Mouse (Mus musculus): ENCODE results near the gene Ssmem1. TPM values are rescaled to one million over a fixed set of nuclear protein-coding genes. Genes with fewer than 3 reads are reported as not detected.
A peak's percentile ranks its signal among the peaks of the same experiment; 100 is the strongest.

Ssmem1 gene
- polyA plus RNA-seq, 1 experiment from 2014 or later: not detected

GRCm38 (mm10) chr6:30547656-30548306 lies 38.1 kb downstream of the Ssmem1 start:
- Histone ChIP-seq H3K27ac (ENCODE audit: low read length) (peak overlapping the region; percentile 83), H3K27me3 (ENCODE audit: control insufficient read depth, insufficient read depth, low read length) (no peaks in the 10 kb centered on the region), H3K4me1 (ENCODE audit: control insufficient read depth, insufficient read depth, low read length) (peaks cover 24% of the 10 kb centered on the region), H3K36me3 (ENCODE audit: control insufficient read depth, insufficient read depth, low read length) (no peaks in the 10 kb centered on the region), H3K4me3 (ENCODE audit: low read depth, low read length) (no peak overlapping the region), H3K4me2 (replicated peaks; ENCODE audit: low read depth, low read length) (peak overlapping the region; percentile 39), H3K9ac (replicated peaks; ENCODE audit: low read depth, low read length) (no peak overlapping the region), H3K9me3 (ENCODE audit: control insufficient read depth, low read depth, low read length) (no peaks in the 10 kb centered on the region)
- 28% methylated on average over 9 of the region's 9 CpGs for WGBS
- no peak for ATAC-seq (ENCODE audit: insufficient number of reproducible peaks, insufficient read depth, low FRiP score, low read depth)

DNA sequence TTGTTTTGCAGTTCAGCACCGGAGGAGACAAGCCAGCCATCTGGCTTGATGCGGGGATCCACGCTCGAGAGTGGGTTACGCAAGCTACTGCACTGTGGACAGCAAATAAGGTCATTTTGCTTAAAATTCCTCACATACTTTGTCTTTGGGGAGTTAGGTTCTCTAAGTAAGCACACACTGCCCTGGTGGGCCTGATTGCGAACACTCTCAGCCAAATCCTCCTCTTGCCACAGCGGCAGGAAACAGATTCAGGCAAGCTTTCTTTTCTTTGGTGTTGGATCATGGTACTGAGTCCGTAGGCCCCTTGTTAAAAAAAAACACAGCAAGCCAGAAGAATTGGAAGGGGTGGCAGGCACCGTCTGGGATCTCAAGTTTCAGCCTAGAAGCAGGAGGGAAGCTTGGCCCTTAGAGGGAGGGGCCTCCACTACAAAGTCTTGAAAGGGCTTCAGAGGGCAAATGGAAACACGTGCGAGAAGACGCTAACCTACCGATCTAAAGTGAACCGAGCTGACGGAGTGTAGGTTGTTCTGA lies 39.6 kb downstream of the Ssmem1 start:
- Histone ChIP-seq H3K27me3 (ENCODE audit: control insufficient read depth, insufficient read depth, low read length) (no peaks in the 10 kb centered on the region), H3K9me3 (ENCODE audit: control insufficient read depth, low read depth, low read length) (no peaks in the 10 kb centered on the region), H3K4me3 (ENCODE audit: low read depth, low read length) (no peak overlapping the region), H3K4me1 (ENCODE audit: control insufficient read depth, insufficient read depth, low read length) (peaks cover 21% of the 10 kb centered on the region), H3K9ac (replicated peaks; ENCODE audit: low read depth, low read length) (no peak overlapping the region), H3K27ac (ENCODE audit: low read length) (peak overlapping the region; percentile 74; the same call in 1 of the 2 replicates), H3K36me3 (ENCODE audit: control insufficient read depth, insufficient read depth, low read length) (no peaks in the 10 kb centered on the region), H3K4me2 (replicated peaks; ENCODE audit: low read depth, low read length) (peak overlapping the region; percentile 12; the same call in 1 of the 2 replicates)
- no peak for ATAC-seq (ENCODE audit: insufficient number of reproducible peaks, insufficient read depth, low FRiP score, low read depth)
- WGBS: 12% methylated on average over 15 of the region's 15 CpGs

DNA sequence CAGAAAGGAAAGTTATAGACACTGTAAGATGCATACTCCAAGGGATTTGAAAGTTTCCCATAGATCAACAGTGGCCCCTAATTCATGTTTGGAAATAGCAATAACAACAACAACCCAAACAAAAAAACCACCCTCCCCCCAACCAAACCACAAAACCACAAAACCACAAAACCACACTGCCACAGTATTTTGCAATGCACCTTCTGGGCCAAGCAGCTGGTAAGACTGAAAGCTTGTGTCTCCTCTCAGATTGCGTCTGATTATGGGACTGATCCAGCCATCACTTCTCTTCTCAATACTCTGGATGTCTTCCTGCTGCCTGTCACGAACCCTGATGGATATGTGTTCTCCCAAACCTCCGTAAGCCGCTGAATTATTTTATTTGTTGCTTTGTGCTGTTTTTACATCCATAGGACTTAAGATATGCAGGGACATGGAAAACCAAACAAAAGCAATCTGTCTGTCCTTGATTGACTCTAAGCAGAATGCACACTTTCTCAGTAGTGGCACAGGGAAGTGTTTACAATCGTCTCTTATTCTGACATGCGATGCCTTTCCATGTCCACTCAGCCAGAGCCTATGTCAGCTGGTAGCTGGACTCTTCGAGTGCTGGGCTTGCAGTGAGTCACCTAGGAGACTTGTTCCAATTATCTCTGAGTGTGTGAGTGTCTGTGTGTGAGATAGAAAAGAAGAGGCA lies 41.0 kb downstream of the Ssmem1 start:
- Histone ChIP-seq H3K27ac (ENCODE audit: low read length) (no peak overlapping the region), H3K4me2 (replicated peaks; ENCODE audit: low read depth, low read length) (no peak overlapping the region), H3K27me3 (ENCODE audit: control insufficient read depth, insufficient read depth, low read length) (no peaks in the 10 kb centered on the region), H3K4me3 (ENCODE audit: low read depth, low read length) (no peak overlapping the region), H3K36me3 (ENCODE audit: control insufficient read depth, insufficient read depth, low read length) (no peaks in the 10 kb centered on the region), H3K9me3 (ENCODE audit: control insufficient read depth, low read depth, low read length) (no peaks in the 10 kb centered on the region), H3K9ac (replicated peaks; ENCODE audit: low read depth, low read length) (no peak overlapping the region), H3K4me1 (ENCODE audit: control insufficient read depth, insufficient read depth, low read length) (peaks cover 21% of the 10 kb centered on the region)
- 74% methylated on average over 7 of the region's 7 CpGs for WGBS
- no peak for ATAC-seq (ENCODE audit: insufficient number of reproducible peaks, insufficient read depth, low FRiP score, low read depth)

DNA sequence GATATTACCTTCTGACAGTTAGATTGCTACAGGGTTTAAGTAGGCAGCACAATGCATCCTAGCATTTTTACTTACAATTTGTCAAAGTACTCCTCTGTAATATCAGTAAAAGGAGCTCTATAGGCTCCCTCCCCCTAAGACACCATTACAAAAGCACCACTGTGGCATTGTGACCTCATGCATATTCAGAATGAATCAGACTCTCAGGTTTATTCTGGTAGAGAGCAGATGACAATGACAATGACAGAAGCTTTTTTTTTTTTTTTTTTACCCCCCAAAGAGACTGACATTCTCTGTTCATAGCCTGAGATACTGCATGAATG lies 41.5 kb downstream of the Ssmem1 start:
- no peak overlapping the region for H3K27ac ChIP-seq (ENCODE audit: low read length)

GRCm38 (mm10) chr6:30551644-30552580 lies 42.3 kb downstream of the Ssmem1 start:
- WGBS: 34% methylated on average over 23 of the region's 23 CpGs
- Histone ChIP-seq H3K9ac (replicated peaks; ENCODE audit: low read depth, low read length) (no peak overlapping the region), H3K4me3 (ENCODE audit: low read depth, low read length) (no peak overlapping the region), H3K4me1 (ENCODE audit: control insufficient read depth, insufficient read depth, low read length) (peaks cover 16% of the 10 kb centered on the region), H3K36me3 (ENCODE audit: control insufficient read depth, insufficient read depth, low read length) (no peaks in the 10 kb centered on the region), H3K27me3 (ENCODE audit: control insufficient read depth, insufficient read depth, low read length) (no peaks in the 10 kb centered on the region), H3K4me2 (replicated peaks; ENCODE audit: low read depth, low read length) (peak overlapping the region; percentile 19; the same call in 1 of the 2 replicates), H3K9me3 (ENCODE audit: control insufficient read depth, low read depth, low read length) (no peaks in the 10 kb centered on the region), H3K27ac (ENCODE audit: low read length) (peak overlapping the region; percentile 44; the same call in 1 of the 2 replicates)
- no peak for ATAC-seq (ENCODE audit: insufficient number of reproducible peaks, insufficient read depth, low FRiP score, low read depth)

More for the DNA sequence above, 41.5 kb downstream of the Ssmem1 start:
- H3K4me3 ChIP-seq (ENCODE audit: low read depth, low read length): no peak overlapping the region
- H3K4me2 ChIP-seq (replicated peaks; ENCODE audit: low read depth, low read length): no peak overlapping the region
- H3K36me3 ChIP-seq (ENCODE audit: control insufficient read depth, insufficient read depth, low read length): no peaks in the 10 kb centered on the region
- no peaks in the 10 kb centered on the region for H3K27me3 ChIP-seq (ENCODE audit: control insufficient read depth, insufficient read depth, low read length)
- H3K9me3 ChIP-seq (ENCODE audit: control insufficient read depth, low read depth, low read length): no peaks in the 10 kb centered on the region
- no peak overlapping the region for H3K9ac ChIP-seq (replicated peaks; ENCODE audit: low read depth, low read length)
- ATAC-seq (ENCODE audit: insufficient number of reproducible peaks, insufficient read depth, low FRiP score, low read depth): no peak
- H3K4me1 ChIP-seq (ENCODE audit: control insufficient read depth, insufficient read depth, low read length): peaks cover 21% of the 10 kb centered on the region

- Histone ChIP-seq H3K27me3 (ENCODE audit: control insufficient read depth, insufficient read depth, low read length) (no peaks in the 10 kb centered on the region), H3K36me3 (ENCODE audit: control insufficient read depth, insufficient read depth, low read length) (no peaks in the 10 kb centered on the region), H3K4me1 (ENCODE audit: control insufficient read depth, insufficient read depth, low read length) (peaks cover 13% of the 10 kb centered on the region), H3K9ac (replicated peaks; ENCODE audit: low read depth, low read length) (no peak overlapping the region), H3K4me2 (replicated peaks; ENCODE audit: low read depth, low read length) (no peak overlapping the region), H3K9me3 (ENCODE audit: control insufficient read depth, low read depth, low read length) (no peaks in the 10 kb centered on the region), H3K4me3 (ENCODE audit: low read depth, low read length) (no peak overlapping the region), H3K27ac (ENCODE audit: low read length) (peak overlapping the region; percentile 44; the same call in 1 of the 2 replicates)
- no peak for ATAC-seq (ENCODE audit: insufficient number of reproducible peaks, insufficient read depth, low FRiP score, low read depth)
- 62% methylated on average over 6 of the region's 6 CpGs for WGBS
These were observed 43.0 kb downstream of the Ssmem1 start for GRCm38 (mm10) chr6:30552628-30553027.

- no peak overlapping the region for H3K9ac ChIP-seq (replicated peaks; ENCODE audit: low read depth, low read length)
- no peaks in the 10 kb centered on the region for H3K9me3 ChIP-seq (ENCODE audit: control insufficient read depth, low read depth, low read length)
- no peaks in the 10 kb centered on the region for H3K27me3 ChIP-seq (ENCODE audit: control insufficient read depth, insufficient read depth, low read length)
- H3K4me2 ChIP-seq (replicated peaks; ENCODE audit: low read depth, low read length): no peak overlapping the region
- WGBS: 68% methylated on average over 7 of the region's 7 CpGs
- H3K27ac ChIP-seq (ENCODE audit: low read length): no peak overlapping the region; the same call in 1 of the 2 replicates
- peaks cover 9% of the 10 kb centered on the region for H3K4me1 ChIP-seq (ENCODE audit: control insufficient read depth, insufficient read depth, low read length)
- no peak for ATAC-seq (ENCODE audit: insufficient number of reproducible peaks, insufficient read depth, low FRiP score, low read depth)
- no peak overlapping the region for H3K4me3 ChIP-seq (ENCODE audit: low read depth, low read length)
- H3K36me3 ChIP-seq (ENCODE audit: control insufficient read depth, insufficient read depth, low read length): no peaks in the 10 kb centered on the region
These were observed 43.8 kb downstream of the Ssmem1 start for GRCm38 (mm10) chr6:30553381-30554010.

GRCm38 (mm10) chr6:30554092-30554491 lies 44.4 kb downstream of the Ssmem1 start:
- Histone ChIP-seq H3K4me3 (ENCODE audit: low read depth, low read length) (no peak overlapping the region), H3K36me3 (ENCODE audit: control insufficient read depth, insufficient read depth, low read length) (no peaks in the 10 kb centered on the region), H3K4me1 (ENCODE audit: control insufficient read depth, insufficient read depth, low read length) (peaks cover 7% of the 10 kb centered on the region), H3K9ac (replicated peaks; ENCODE audit: low read depth, low read length) (no peak overlapping the region), H3K4me2 (replicated peaks; ENCODE audit: low read depth, low read length) (no peak overlapping the region), H3K27me3 (ENCODE audit: control insufficient read depth, insufficient read depth, low read length) (no peaks in the 10 kb centered on the region), H3K27ac (ENCODE audit: low read length) (no peak overlapping the region), H3K9me3 (ENCODE audit: control insufficient read depth, low read depth, low read length) (no peaks in the 10 kb centered on the region)
- WGBS: 92% methylated on average over 5 of the region's 5 CpGs
- ATAC-seq (ENCODE audit: insufficient number of reproducible peaks, insufficient read depth, low FRiP score, low read depth): no peak

Data from stomach, embryonic 14.5 days (tissue).